Mouse (Mus musculus): Measurements from ENCODE around the gene Prkag2.

Gene Prkag2

DNA sequence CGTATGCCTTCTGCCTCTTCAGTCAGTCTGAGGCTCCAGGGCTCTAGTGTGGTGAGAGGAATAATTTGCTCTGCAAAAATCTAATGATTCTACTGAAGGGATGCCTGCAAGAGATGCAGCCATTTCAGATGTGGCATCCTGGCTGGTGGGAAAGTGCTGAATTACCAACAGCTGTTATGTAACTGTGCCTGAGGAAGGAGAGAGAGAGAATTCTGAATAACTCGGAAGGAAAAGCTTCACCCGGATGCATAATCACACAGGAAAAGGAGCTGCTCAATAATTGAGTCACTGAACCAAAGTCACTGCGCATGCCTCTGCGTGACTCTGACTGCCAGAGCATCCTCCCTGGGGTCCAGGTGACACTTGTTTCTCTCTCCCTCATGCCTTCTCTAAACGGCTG is 186.8 kb downstream of the Prkag2 start:
- no peak for DNase-seq (ENCODE audit: low read depth)

GRCm38 (mm10) chr5:24908820-24909716 is 191.4 kb downstream of the Prkag2 start:
- DNase-seq (ENCODE audit: low read depth): peak; percentile 82

- DNase-seq (ENCODE audit: low read depth): peak; percentile 96
Observed at GRCm38 (mm10) chr5:24908141-24908819, 192.2 kb downstream of the Prkag2 start.

DNA sequence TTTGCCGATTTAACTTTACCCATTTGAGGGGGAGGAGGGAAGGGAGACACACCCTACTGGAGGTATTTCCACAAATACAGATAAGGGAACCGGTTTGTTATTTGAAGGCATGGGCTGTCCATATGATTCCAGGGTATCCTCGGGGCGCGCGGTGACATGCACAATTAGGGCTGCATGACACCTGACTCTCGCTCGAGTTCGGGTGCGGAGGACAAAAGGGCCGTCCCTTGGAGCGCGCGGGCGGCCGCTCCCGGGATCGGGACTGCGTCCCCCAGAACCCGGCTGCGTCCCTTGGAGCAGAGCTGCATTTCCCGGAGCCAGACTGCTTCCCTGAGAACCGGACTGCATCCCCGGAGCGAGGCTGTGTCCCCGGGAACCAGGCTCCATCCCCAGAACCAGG is 192.7 kb downstream of the Prkag2 start:
- DNase-seq (ENCODE audit: low read depth): peak; percentile 46

DNA sequence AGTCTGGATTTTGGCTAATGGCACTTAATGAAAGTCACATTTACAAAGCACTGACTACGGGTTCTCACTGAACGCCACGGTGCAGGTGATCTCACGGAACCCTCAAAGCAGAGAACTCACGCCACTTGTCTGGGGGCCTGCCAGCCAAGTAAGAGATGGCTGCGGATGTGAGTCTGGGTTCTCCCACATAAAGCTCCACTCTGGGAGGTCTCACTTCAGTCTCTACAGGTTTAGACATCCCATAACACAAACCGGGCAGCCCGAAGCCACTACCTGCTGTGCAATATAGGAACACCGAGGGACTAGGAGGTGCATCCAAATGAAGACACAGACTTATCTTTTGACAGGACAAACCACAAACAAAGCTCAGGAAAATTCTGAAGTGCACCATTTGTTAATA is 193.6 kb downstream of the Prkag2 start:
- DNase-seq (ENCODE audit: low read depth): no peak

GRCm38 (mm10) chr5:24904941-24905340 is 195.5 kb downstream of the Prkag2 start:
- no peak for DNase-seq (ENCODE audit: low read depth)

GRCm38 (mm10) chr5:24904423-24904822 is 196.0 kb downstream of the Prkag2 start:
- no peak for DNase-seq (ENCODE audit: low read depth)

DNA sequence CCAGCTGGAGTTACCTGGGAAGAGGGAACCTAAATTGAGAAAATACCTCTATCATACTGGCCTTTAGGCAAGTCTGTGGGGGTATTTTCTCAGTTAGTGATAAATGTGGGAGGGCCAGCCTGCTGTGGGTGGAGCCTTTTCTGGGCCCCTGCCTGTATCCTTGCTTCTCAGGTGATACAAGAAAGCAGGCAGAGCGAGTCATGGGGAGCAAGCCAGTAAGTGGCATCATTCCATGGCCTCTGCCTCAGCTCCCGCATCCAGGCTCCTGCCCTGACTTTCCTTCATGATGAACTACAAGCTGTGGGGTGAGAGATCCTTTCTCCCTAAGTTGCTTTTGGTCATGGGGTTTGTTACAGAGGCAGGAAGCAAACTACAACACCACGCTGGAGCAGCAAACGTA is 196.4 kb downstream of the Prkag2 start:
- no peak for DNase-seq (ENCODE audit: low read depth)

DNA sequence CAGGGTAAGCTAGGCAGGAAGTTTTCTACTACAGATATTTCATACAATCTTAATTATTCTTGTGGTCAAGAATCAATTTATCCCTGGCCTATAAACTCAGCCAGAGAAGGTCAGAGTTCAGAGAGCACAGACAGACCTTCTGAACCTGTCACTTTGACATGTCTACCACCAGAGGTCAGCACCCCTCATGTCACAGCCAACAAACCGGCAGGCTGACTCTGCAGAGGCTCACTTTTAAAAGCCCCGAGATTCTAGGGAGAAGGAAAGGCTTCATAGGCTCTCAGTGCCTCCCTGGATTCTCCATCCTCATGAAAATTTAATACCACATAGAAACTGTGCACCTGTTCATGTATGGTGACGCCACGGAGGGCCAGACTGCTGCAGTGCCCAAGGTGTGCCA is 197.6 kb downstream of the Prkag2 start:
- DNase-seq (ENCODE audit: low read depth): peak; percentile 67

DNA sequence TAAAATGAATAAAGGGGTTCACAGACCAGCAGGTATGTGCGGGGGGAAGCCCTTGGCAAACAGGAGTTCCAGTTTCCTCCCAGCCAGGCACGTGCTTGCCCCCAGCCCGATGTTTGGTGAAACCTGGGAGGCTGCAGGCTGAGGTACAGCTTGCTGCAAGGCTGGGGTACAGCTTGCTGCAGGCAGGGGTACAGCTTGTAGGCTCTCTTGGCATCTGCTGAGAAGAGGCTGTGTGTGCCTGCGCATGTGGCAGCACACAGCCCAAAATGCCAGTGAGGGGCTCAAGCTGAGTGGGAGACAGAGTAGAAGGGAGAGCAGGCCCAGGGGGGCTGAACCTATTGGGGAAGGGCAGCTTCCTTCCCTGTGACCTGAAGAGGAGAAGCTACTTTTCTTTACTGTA is 204.8 kb downstream of the Prkag2 start:
- no peak for DNase-seq (ENCODE audit: low read depth)

- DNase-seq (ENCODE audit: low read depth): peak; percentile 39
Observed at GRCm38 (mm10) chr5:24894814-24895213, 205.6 kb downstream of the Prkag2 start.

DNA sequence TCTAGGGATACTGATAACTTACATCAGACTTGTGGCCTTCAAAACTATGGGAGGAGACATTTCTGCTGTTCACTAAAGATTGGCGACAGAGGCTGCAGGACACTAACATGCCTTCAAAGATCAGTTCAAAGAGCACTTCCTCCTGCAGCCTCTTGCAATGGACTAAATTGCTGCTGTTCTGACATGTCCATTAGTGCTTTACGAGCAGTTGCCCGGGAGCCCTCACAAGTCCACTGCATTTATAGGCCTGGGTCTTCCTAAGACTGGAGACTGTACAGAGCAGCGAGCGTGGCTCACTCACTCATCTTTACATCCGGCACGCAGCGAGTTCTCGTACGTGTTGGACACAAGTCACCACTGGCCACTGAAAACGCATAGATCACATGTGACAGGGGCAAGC is 208.0 kb downstream of the Prkag2 start:
- no peak for DNase-seq (ENCODE audit: low read depth)

- no peak for DNase-seq (ENCODE audit: low read depth)
Observed at GRCm38 (mm10) chr5:24889860-24890259, 210.6 kb downstream of the Prkag2 start.

GRCm38 (mm10) chr5:24888874-24889591 is 211.4 kb downstream of the Prkag2 start:
- peak; percentile 18 for DNase-seq (ENCODE audit: low read depth)

DNA sequence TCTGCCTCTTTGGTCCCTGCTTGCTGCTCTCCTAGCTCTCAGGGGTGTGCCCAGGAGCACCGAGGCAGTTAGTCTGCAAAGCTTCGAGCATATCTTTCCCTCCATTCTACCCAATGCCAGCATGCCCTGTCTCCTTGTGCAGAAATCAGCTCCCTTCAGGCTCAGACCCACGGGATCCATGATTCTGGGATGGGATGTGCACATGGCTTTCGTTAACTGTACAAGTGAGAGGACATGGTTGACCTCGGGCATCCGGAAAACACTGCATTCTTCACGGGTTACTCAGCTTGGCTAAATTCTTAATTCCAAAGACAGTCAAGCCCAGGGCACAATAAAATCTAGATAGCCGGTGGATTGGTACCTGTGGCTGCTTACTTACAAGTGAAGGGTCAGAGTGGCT is 213.2 kb downstream of the Prkag2 start:
- DNase-seq (ENCODE audit: low read depth): no peak

DNA sequence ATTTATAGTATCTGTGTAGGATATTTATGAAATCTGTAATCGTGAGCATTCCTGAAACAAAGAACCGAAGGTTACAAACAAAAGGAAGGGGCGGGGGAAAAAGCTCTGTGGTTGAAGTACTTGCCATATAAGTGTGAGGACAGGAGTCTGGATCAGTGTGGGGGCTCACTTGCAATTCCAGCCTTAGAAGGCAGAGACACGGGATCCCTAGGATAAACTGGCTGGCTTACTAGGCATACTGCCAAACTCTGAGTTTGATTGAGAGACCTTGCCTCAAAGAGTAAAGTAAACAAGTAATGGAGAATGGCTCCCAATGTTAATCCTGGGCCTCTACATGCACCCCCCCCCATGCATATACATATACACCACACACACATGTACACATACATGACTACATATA is 221.7 kb downstream of the Prkag2 start:
- DNase-seq (ENCODE audit: low read depth): no peak

DNA sequence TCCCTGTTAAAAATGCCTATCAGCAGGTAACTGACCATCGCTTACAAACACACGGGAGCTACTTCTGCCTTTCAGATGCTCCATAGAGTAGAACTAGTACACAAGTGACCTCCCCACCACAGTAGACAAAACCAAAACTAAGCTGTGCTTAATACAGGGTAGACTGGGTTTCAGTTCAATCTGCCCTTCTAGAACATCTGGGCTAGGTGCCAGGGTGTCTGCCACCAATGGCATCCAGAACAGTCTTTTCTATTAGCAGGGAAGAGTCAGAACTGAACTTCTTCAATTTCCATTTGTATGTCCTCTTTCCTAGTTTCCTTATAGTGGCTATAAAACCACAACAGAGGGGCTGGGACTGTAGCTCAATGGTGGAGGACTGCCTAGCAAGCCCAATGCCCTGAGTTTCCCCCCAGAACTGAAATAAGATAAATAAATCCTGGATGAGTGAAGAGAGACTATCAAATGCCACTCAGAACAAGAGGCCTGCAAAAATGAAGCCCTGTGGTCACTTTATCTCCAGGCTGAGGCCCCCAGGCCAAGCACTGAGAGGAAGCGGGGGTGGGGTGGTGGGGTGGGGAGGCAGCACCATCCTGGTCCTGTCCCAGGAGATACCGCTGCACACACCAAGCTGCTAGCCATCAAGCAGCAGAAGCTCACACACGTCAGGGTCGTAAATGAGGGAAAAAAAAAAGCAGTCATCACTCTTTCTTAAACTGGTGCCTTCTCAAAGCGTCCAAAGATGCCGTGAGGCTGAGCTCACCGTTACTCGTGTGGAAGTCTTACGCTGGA is 222.4 kb downstream of the Prkag2 start:
- no peak for DNase-seq (ENCODE audit: low read depth)

DNA sequence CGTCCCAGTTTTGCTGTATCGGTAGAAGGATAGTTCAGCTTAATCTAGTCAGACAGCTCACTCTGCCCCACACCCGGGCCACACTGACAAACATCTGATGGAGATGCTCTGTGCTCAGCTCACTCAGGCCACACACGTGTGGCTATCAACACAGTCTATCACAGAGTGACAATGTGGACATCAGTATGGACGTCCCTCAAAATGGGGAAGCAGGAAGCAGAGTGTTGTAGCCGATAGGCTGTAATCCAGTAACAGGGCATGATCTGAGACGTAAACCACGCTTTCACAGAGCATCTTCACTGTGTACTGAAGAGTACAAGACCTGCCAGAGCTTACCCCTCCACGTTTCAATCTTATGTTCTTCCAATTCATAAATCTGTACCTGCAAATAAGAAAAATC is 223.8 kb downstream of the Prkag2 start:
- DNase-seq (ENCODE audit: low read depth): no peak

DNA sequence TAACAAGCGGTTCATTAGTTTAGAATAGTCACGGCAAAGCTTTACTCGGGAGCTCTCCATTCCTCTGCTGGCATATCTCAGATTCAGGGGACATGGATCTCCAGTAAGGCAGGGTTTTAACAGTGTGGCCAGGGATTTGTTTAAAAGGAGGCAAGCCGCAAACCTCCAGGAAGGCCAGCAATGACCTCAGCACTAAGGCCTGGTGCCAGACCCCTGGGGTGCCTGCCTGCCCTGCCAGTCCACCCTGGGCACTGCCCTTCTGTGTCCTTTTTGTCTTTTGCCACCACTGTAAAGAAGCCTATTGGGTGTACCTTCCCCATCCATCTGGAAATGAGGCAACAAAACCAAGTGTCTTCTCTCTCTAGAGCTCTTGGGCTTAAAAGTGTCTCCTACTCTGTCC is 226.3 kb downstream of the Prkag2 start:
- no peak for DNase-seq (ENCODE audit: low read depth)

DNA sequence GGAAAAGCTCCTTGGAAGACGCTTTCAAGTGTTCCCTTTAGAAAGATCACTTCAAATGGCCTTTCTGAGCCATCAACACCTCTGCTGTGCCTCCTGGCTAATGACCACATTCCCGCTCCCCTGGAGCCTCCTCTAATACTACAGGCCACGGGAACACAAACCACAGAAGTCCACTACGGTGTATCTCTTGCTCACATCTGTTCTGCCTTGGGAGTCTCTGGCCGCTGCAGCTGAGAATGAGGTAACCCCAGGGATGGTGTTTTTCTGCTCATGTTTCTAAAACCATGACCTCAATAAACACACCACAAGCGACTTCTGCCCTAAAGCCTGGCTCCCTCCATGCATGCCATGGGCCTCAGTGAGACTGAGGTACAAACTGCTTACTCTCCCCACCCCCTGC is 227.2 kb downstream of the Prkag2 start:
- no peak for DNase-seq (ENCODE audit: low read depth)

GRCm38 (mm10) chr5:24871276-24871675 is 229.2 kb downstream of the Prkag2 start:
- no peak for DNase-seq (ENCODE audit: low read depth)

GRCm38 (mm10) chr5:24869796-24870289 is 230.6 kb downstream of the Prkag2 start:
- no peak for DNase-seq (ENCODE audit: low read depth)

Measured in naive thymus-derived CD4-positive, alpha-beta T cell, adult 2 months (primary cell).